Mouse (Mus musculus) MEL (cell line): Measurements from ENCODE around the gene Vmp1.
A peak's percentile ranks its signal among the peaks of the same experiment; 100 is the strongest.

ENCODE experiments used
- CTCF ChIP-seq, 3 experiments: IDR thresholded peaks in 2 of 3; conservative IDR thresholded peaks in 1 of 3; 2 replicates each; pipeline ENCODE4 v1.5.1; 2011 to 2012; ENCODE audit warnings: low read length in 3 of 3, low read depth in 2 of 3, mild to moderate bottlenecking in 2 of 3, improper control_type of control experiment in 1 of 3, inconsistent platforms in 1 of 3, mixed read lengths in 1 of 3, moderate library complexity in 1 of 3; ENCODE audit not compliant: control insufficient read depth in 1 of 3, insufficient read depth in 1 of 3, poor library complexity in 1 of 3, severe bottlenecking in 1 of 3
- ELF1 ChIP-seq: IDR thresholded peaks from 2 replicates; pipeline ENCODE4 v1.6.1; 2014; ENCODE audit warnings: low read depth, mild to moderate bottlenecking, inconsistent platforms, low read length, improper control_type of control experiment, moderate library complexity
- EP300 ChIP-seq, 2 experiments: IDR thresholded peaks; 2 replicates each; pipeline ENCODE4 v1.6.1; 2011; ENCODE audit warnings: improper control_type of control experiment in 2 of 2, low read length in 2 of 2, low read depth in 1 of 2, mild to moderate bottlenecking in 1 of 2
- MAX ChIP-seq: IDR thresholded peaks from 2 replicates; pipeline ENCODE4 v1.6.1; 2011; ENCODE audit warnings: low read length, improper control_type of control experiment
- MEF2A ChIP-seq: IDR thresholded peaks from 2 replicates; pipeline ENCODE4 v1.6.1; 2014; ENCODE audit warnings: low read depth, mild to moderate bottlenecking, inconsistent platforms, low read length, improper control_type of control experiment; ENCODE audit not compliant: poor library complexity, insufficient replicate concordance, severe bottlenecking; ENCODE audit errors: extremely low read depth
- POLR2A ChIP-seq, 2 experiments: IDR thresholded peaks; 2 replicates each; pipeline ENCODE4 v1.6.1; 2011 to 2012; ENCODE audit warnings: low read length in 2 of 2, mild to moderate bottlenecking in 2 of 2, control low read depth in 1 of 2, improper control_type of control experiment in 1 of 2, low read depth in 1 of 2, moderate library complexity in 1 of 2; ENCODE audit not compliant: control insufficient read depth in 1 of 2, insufficient read depth in 1 of 2, poor library complexity in 1 of 2
- USF1 ChIP-seq: IDR thresholded peaks from 2 replicates; pipeline ENCODE4 v1.6.1; 2014; ENCODE audit warnings: low read depth, mild to moderate bottlenecking, inconsistent platforms, low read length, improper control_type of control experiment, moderate library complexity

GRCm38 (mm10) chr11:86585598-86585984 lies 98.0 kb downstream of the Vmp1 start:
- no peak for TF ChIP-seq EP300 (IDR thresholded peaks at IDR 0.05; ENCODE audit: low read depth in 1 of 2, low read length in 2 of 2)
- TF ChIP-seq CTCF (IDR thresholded peaks at IDR 0.05 in 2 of 3, conservative IDR thresholded peaks at IDR 0.05 in 1 of 3; ENCODE audit: control insufficient read depth in 1 of 3, insufficient read depth in 1 of 3, low read depth in 2 of 3, low read length in 3 of 3, poor library complexity in 1 of 3, severe bottlenecking in 1 of 3) = no peak
- no peak for TF ChIP-seq MAX
- peak in 1 of 2 experiments; percentile 5; a peak in 1 of 4 replicates for TF ChIP-seq POLR2A (IDR thresholded peaks at IDR 0.05; ENCODE audit: control insufficient read depth in 1 of 2, insufficient read depth in 1 of 2, low read depth in 1 of 2, low read length in 2 of 2, poor library complexity in 1 of 2)
- TF ChIP-seq MEF2A = no peak
- TF ChIP-seq USF1 = no peak
- no peak for TF ChIP-seq ELF1
